Mouse (Mus musculus): ENCODE results near the gene Mageb18. TPM values are rescaled to one million over a fixed set of nuclear protein-coding genes. Genes with fewer than 3 reads are reported as not detected.
"Not testable (repeated sequence)": the region's sequence is repeated elsewhere in the genome, so short reads cannot be mapped to it uniquely, and the experiment has no call there.

Gene Mageb18
- total RNA-seq (2014; rRNA removed) (not detected in 2 replicates), polyA plus RNA-seq (2015; fragmentation: Nextera tagmentation; extraction: Ambion mirVana) (not detected in 2 replicates)

- Histone ChIP-seq H3K36me3 (ENCODE audit: insufficient read depth, low read length) (no peaks in the 10 kb centered on the region), H3K4me3 (ENCODE audit: low read depth, low read length) (no peak within 1 kb of the TSS), H3K27ac (ENCODE audit: low read depth, low read length) (no peak within 1 kb of the TSS), H3K4me1 (ENCODE audit: insufficient read depth, low read length) (no peaks in the 10 kb centered on the region), H3K4me2 (ENCODE audit: low read depth, low read length, poor library complexity, severe bottlenecking) (no peak within 1 kb of the TSS), H3K9me3 (ENCODE audit: low read length) (no peaks in the 10 kb centered on the region), H3K9ac (replicated peaks; ENCODE audit: low read length, poor library complexity, severe bottlenecking) (no peak within 1 kb of the TSS), H3K27me3 (ENCODE audit: insufficient read depth, low read length) (no peaks in the 10 kb centered on the region)
- DNase-seq (ENCODE audit: low spot score) (no peak), ATAC-seq (ENCODE audit: low FRiP score) (no peak)
- WGBS: 61% methylated on average over 1 of the region's 1 CpGs
- no peak for TF ChIP-seq CTCF (IDR thresholded peaks at IDR 0.05)
Observed at GRCm38 (mm10) chrX:92599472-92599871, at the start of gene Mageb18. Mageb18 (minus strand) TSS chrX:92599572.

GRCm38 (mm10) chrX:92612788-92613187 lies 13.4 kb upstream of the Mageb18 start:
- H3K27me3 ChIP-seq (ENCODE audit: insufficient read depth, low read length): no peaks in the 10 kb centered on the region
- ATAC-seq (ENCODE audit: low FRiP score): no peak
- 88% methylated on average over 3 of the region's 3 CpGs for WGBS

DNA sequence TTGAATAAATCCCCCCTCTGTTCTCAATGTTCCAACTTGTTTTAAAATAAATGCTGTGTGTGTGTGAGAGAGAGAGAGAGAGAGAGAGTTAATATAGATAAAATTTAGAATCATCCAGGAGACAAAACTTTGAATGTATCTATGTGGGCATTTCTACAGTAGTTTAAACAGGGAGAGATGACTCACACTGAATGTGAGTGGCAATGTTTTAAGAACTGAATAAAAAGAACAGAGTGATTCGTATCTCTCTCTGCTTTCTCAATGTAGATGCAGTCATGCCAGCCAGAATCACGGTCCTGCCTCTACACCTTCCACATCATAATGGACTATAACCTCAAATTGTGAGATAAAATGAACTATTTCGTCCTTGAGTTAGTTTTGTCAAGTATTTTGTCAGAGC lies 11.1 kb upstream of the Mageb18 start:
- H3K4me3 ChIP-seq (ENCODE audit: low read depth, low read length): no peak overlapping the region
- no peaks in the 10 kb centered on the region for H3K27me3 ChIP-seq (ENCODE audit: insufficient read depth, low read length)
- no peaks in the 10 kb centered on the region for H3K4me1 ChIP-seq (ENCODE audit: insufficient read depth, low read length)
- no peak overlapping the region for H3K4me2 ChIP-seq (ENCODE audit: low read depth, low read length, poor library complexity, severe bottlenecking)
- DNase-seq (ENCODE audit: low spot score) (no peak), ATAC-seq (ENCODE audit: low FRiP score) (no peak)
- no peak overlapping the region for H3K9ac ChIP-seq (replicated peaks; ENCODE audit: low read length, poor library complexity, severe bottlenecking)
- 73% methylated on average over 3 of the region's 3 CpGs for WGBS
- H3K36me3 ChIP-seq (ENCODE audit: insufficient read depth, low read length): no peaks in the 10 kb centered on the region
- no peak overlapping the region for H3K27ac ChIP-seq (ENCODE audit: low read depth, low read length)
- TF ChIP-seq CTCF (IDR thresholded peaks at IDR 0.05): no peak
- H3K9me3 ChIP-seq (ENCODE audit: low read length): no peaks in the 10 kb centered on the region

More at GRCm38 (mm10) chrX:92612788-92613187, 13.4 kb upstream of the Mageb18 start:
- Histone ChIP-seq H3K9ac (replicated peaks; ENCODE audit: low read length, poor library complexity, severe bottlenecking) (no peak overlapping the region), H3K27ac (ENCODE audit: low read depth, low read length) (no peak overlapping the region), H3K4me3 (ENCODE audit: low read depth, low read length) (no peak overlapping the region), H3K36me3 (ENCODE audit: insufficient read depth, low read length) (no peaks in the 10 kb centered on the region), H3K4me2 (ENCODE audit: low read depth, low read length, poor library complexity, severe bottlenecking) (no peak overlapping the region), H3K9me3 (ENCODE audit: low read length) (no peaks in the 10 kb centered on the region), H3K4me1 (ENCODE audit: insufficient read depth, low read length) (no peaks in the 10 kb centered on the region)
- no peak for DNase-seq (ENCODE audit: low spot score)
- TF ChIP-seq CTCF (IDR thresholded peaks at IDR 0.05): no peak

DNA sequence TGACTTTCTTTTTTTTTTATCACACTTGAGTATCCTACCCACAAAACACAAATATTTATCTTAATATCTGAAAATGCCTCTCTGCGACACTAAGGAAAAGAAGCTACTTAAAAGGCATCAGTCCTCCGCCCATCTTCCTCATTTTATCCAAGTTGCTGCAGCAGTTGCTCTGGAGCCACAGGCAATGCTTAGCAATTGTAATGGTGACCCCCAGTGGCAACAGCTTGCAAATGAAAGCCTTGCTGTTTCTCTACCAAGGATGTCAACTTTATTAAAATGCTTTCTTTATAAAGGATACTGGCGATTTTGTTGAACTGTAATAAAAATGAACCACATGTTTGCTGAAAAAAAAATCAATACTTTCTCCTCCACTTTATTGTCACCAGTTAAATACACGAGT lies 2.0 kb downstream of the Mageb18 start:
- Histone ChIP-seq H3K4me3 (ENCODE audit: low read depth, low read length) (no peak overlapping the region), H3K27ac (ENCODE audit: low read depth, low read length) (no peak overlapping the region), H3K4me2 (ENCODE audit: low read depth, low read length, poor library complexity, severe bottlenecking) (no peak overlapping the region), H3K9me3 (ENCODE audit: low read length) (no peaks in the 10 kb centered on the region; the same call in 1 of the 2 replicates), H3K9ac (replicated peaks; ENCODE audit: low read length, poor library complexity, severe bottlenecking) (no peak overlapping the region), H3K27me3 (ENCODE audit: insufficient read depth, low read length) (no peaks in the 10 kb centered on the region), H3K4me1 (ENCODE audit: insufficient read depth, low read length) (no peaks in the 10 kb centered on the region), H3K36me3 (ENCODE audit: insufficient read depth, low read length) (no peaks in the 10 kb centered on the region)
- 30% methylated on average over 4 of the region's 4 CpGs for WGBS
- TF ChIP-seq CTCF (IDR thresholded peaks at IDR 0.05): peak; percentile 74
- peak; percentile 66 for DNase-seq (ENCODE audit: low spot score)
- ATAC-seq (ENCODE audit: low FRiP score): no peak

DNA sequence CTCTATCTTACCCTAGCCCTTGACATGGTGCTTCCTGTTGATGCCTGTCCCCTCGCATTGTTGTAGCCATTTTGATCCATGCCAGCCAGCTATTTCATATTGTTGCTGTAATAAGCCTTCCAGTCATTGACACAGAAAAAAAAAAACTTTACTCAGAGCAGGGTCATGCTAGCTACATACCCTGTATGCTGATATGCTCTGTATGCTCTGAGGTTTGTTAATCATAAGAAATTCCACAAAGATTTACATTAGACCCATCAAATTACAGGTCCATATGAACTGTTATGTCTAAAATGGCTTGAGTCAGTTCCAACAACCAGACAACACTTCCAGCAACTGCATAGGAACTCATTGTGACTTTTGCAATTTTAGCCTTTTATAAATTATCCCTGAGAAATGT lies 71.5 kb downstream of the Mageb18 start:
- Histone ChIP-seq H3K4me3 (ENCODE audit: low read depth, low read length) (no peak overlapping the region), H3K36me3 (ENCODE audit: insufficient read depth, low read length) (no peaks in the 10 kb centered on the region), H3K27ac (ENCODE audit: low read depth, low read length) (no peak overlapping the region), H3K27me3 (ENCODE audit: insufficient read depth, low read length) (no peaks in the 10 kb centered on the region), H3K4me1 (ENCODE audit: insufficient read depth, low read length) (no peaks in the 10 kb centered on the region), H3K9me3 (ENCODE audit: low read length) (no peaks in the 10 kb centered on the region), H3K9ac (replicated peaks; ENCODE audit: low read length, poor library complexity, severe bottlenecking) (no peak overlapping the region), H3K4me2 (ENCODE audit: low read depth, low read length, poor library complexity, severe bottlenecking) (no peak overlapping the region)
- DNase-seq (ENCODE audit: low spot score) (no peak), ATAC-seq (ENCODE audit: low FRiP score) (no peak)
- no peak for TF ChIP-seq CTCF (IDR thresholded peaks at IDR 0.05)
- WGBS: 83% methylated on average over 1 of the region's 1 CpGs

DNA sequence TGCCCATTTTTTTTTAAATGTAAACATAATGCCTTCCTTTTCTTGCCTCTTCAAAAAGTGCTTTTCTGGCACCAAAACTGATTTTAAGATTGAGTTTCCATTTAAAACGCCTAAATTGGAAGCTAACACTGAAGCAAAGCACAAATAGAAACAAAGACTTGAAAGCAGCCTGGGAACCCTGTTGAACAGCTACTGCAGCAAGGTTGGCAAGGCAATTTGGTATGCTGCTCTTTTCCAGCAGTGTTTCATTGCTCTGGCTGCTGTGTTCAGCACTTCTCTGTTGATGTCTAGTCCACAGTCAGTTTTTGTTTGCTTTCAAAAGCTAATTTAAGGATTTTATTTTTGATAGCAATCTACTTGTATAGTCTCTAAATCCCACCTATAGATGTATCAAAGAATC lies 101.1 kb downstream of the Mageb18 start:
- DNase-seq (ENCODE audit: low spot score) (peak; percentile 22), ATAC-seq (ENCODE audit: low FRiP score) (no peak)

DNA sequence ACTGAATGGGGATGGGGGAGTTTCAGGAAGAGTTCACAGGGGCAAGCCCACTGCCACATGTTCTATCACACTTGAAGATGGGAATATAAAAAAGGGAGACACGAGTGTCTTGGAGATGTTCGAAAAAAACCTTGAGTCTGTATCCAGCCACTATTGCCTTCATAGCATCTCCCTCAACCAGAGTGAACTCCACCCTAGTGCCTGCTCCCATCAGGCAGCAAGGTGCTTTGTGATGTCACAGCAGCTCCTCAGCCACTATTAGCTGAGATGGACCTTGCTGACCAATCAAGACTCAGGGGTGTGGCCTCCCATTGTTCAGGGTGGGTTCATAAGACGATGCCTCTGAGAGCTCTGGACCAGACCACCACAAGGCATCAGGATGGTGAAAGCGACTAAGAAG lies 109.7 kb downstream of the Mageb18 start, which contains the start of gene Gm5941:
Gm5941 (plus strand) TSS at position 301 of the 400 bp plus-strand sequence.
- H3K27ac ChIP-seq (ENCODE audit: low read depth, low read length); H3K9me3 ChIP-seq (ENCODE audit: low read length); H3K4me1 ChIP-seq (ENCODE audit: insufficient read depth, low read length); H3K9ac ChIP-seq (replicated peaks; ENCODE audit: low read length, poor library complexity, severe bottlenecking); H3K27me3 ChIP-seq (ENCODE audit: insufficient read depth, low read length); DNase-seq (ENCODE audit: low spot score); H3K4me2 ChIP-seq (ENCODE audit: low read depth, low read length, poor library complexity, severe bottlenecking); H3K36me3 ChIP-seq (ENCODE audit: insufficient read depth, low read length); H3K4me3 ChIP-seq (ENCODE audit: low read depth, low read length); ATAC-seq (ENCODE audit: low FRiP score): not testable (repeated sequence)
- 84% methylated on average over 4 of the region's 4 CpGs for WGBS

More for the DNA sequence above, 101.1 kb downstream of the Mageb18 start:
- Histone ChIP-seq H3K4me3 (ENCODE audit: low read depth, low read length) (no peak overlapping the region), H3K27me3 (ENCODE audit: insufficient read depth, low read length) (no peaks in the 10 kb centered on the region), H3K9me3 (ENCODE audit: low read length) (no peaks in the 10 kb centered on the region), H3K4me1 (ENCODE audit: insufficient read depth, low read length) (no peaks in the 10 kb centered on the region), H3K9ac (replicated peaks; ENCODE audit: low read length, poor library complexity, severe bottlenecking) (no peak overlapping the region), H3K36me3 (ENCODE audit: insufficient read depth, low read length) (no peaks in the 10 kb centered on the region), H3K27ac (ENCODE audit: low read depth, low read length) (no peak overlapping the region), H3K4me2 (ENCODE audit: low read depth, low read length, poor library complexity, severe bottlenecking) (no peak overlapping the region)
- WGBS: 32% methylated on average over 1 of the region's 1 CpGs
- no peak for TF ChIP-seq CTCF (IDR thresholded peaks at IDR 0.05)
